Mouse (Mus musculus) kidney, adult 18-20 months (tissue): Measurements from ENCODE around the gene Unc13d.
"Not testable (repeated sequence)": the region's sequence is repeated elsewhere in the genome, so short reads cannot be mapped to it uniquely, and the experiment has no call there.

Source experiments
- DNase-seq: peaks from one replicate; pipeline ENCODE4 v3.0.0; 2021

Gene Unc13d

DNA sequence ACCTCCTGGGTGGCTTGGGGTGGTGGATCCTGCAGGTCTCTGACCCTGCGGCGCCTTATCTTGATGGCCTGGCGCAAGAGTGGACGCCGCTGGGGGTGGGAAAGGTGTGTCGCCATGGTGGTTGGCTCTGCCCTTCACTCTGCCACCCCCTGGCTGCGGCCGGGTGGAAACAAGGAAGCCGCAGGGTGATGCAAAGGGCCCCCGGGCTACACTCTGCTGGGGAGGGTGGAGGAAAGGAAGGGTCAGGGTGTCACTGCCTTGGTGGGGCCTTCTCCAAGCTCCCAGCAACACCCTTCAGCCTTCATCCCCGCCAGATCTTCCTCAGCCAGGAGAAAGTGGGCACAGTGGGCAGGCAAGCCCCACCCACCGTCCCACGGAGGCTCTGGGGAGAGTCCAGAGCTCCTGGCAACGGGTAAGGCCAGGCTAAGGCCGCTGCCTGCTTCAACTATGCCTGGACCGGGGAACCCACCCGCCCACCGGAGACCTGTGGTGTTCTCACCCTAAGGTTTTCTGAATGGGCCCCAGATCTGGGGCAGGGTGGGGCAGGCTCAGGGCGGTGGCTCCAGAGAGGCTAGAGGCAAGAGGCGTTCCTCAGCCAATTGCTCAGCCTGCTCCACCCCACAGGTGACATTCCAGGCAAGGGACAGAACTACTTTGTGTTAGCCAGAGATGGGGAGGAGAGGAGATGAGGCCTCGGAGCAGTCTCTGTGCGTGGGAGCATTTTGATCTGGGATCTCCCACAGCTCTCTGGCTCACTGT is at the start of gene Unc13d:
Gene Unc13d (minus strand): TSS at position 516 of the 759 bp plus-strand sequence.
- no peak for DNase-seq

- DNase-seq = no peak
Observed at GRCm38 (mm10) chr11:116126261-116126660, 48.5 kb upstream of the Unc13d start.

GRCm38 (mm10) chr11:116121731-116122245 is 44.0 kb upstream of the Unc13d start:
- DNase-seq = not testable (repeated sequence)

DNA sequence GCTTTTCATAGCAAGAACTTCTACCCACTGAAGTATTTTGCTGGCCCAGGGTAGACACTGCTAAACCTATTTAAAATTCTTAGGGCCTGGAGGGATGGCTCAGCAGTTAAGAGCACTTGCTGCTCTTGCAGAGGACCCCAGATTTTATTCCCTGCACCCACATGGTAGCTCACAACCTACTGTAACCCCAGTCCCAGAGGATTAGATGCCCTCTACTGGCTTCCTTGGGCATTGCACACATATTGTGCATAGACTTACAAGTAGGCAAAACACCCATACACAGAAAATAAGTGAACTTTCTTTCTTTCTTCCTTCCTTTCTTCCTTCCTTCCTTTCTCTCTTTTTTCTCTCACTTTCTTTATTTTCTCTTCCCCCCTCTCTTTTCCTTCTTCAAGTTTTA is 40.1 kb upstream of the Unc13d start:
- no peak for DNase-seq

DNA sequence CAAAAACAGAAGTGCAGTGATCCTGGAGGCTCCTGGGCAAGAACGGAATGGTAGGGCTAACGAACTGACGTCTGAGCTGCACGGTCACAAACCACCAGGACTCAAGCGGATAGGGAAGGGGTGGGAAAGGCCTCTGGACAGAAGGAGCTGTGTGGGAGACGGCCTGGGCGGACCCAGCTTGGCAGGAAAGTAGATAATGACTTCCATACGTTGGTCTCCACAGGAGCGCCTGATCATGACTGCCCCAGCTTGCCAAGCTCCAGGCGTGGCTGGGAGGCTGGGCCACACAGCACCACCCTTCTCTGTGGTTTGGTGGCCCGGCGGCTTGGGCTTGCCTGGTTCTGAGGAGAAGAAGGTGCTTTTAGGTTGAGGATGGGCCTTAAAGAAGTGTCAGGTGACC is 39.5 kb upstream of the Unc13d start:
- no peak for DNase-seq

- no peak for DNase-seq
Observed at GRCm38 (mm10) chr11:116111611-116112203, 33.9 kb upstream of the Unc13d start.

DNA sequence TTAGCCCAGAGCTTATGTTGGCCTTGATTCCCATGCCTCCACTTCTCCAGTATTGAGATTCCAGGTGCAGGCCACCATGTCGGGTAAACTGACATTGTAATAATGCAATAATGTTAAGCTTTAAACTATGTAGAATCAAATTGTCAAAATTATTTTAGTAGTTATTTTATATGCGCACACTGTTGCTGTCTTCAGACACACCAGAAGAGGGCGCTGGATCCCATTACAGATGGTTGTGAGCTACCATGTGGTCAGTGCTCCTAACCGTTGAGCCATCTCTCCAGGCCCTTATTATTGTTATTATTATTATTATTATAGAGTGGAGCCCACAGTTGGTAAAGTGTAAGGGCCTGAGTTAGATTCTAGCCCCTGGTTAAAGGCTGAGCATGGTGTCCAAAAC is 33.3 kb upstream of the Unc13d start:
- no peak for DNase-seq

GRCm38 (mm10) chr11:116110540-116110939 is 32.8 kb upstream of the Unc13d start:
- no peak for DNase-seq

DNA sequence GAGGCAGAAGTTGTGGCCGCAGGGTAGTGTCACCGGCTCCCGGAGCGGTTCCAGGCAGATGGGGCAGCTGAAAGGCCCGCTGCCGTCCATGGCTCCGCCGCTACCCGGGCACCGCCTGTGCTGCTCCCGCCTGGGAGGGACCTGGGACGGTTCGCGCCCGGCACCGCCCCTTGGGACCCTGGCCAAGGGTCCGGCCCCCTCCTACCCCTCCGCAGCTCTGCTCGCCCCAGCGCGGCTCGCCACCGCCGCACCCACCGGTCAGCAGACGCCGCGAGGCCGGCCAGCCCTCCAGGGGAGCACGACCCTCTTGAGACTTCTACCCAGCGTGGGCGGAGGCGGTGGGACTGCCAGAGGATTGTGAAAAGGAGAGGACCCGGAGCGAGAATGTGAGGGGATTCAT is 32.4 kb upstream of the Unc13d start:
- DNase-seq = peak; percentile 88

- peak; percentile 66 for DNase-seq
Observed at GRCm38 (mm10) chr11:116109441-116110081, 31.8 kb upstream of the Unc13d start.

DNA sequence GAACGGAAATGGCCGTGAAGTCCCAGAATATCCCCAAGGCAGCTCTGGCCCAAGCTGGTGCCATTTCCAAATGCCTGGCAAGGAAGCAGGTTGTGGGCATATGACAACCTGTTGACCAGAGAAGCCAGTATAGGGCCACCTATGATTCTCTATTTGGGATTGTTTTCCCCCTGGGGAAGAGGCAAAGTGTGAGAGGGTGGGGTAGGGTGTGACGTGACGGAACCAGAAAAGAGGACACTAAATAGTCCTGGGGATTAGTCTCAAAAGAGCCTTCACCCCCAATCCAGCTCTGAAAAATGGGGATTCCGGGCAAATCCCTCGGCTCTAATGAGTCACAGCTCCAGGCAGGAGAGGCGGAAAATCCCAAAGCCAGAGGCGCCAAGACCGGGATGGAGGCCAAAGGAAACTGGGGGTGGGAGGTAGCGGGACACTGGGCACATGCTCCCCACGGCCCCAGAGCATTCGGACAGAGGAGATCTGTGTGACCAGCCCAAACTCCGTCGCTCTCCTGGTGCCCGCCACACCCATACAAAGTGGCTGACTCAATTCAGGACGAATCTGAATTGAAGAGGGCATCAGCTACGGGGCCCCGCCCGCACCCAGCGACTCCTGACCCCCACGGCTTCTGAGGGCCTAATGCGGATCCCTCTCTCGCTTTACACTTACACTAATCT is 30.8 kb upstream of the Unc13d start:
- DNase-seq = peak; percentile 74

DNA sequence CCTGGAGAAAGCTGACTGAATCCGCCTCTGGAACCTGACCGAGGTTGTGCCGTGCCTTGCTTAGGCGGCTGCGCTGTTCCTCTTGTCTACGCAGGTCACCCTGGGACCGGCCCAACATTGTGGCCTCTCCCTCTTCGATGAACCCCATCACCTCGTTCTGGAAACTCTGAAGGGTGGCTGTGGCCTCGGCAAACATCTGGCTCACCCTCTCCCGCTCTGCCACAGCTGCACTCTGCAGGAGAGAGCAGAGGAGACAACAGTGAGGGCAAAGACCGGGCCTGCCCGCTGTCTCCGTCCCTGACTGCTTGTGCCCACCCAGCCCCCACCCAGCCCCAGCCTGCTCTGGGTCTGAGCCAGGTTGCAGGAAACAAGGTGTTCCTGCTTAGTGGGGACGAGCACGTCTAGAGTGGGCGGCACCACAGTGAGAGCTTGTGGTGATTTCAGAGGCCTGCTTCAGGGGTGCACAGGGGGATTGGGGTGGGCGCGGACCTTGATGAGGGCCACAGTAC is 30.1 kb upstream of the Unc13d start:
- peak; percentile 61 for DNase-seq

DNA sequence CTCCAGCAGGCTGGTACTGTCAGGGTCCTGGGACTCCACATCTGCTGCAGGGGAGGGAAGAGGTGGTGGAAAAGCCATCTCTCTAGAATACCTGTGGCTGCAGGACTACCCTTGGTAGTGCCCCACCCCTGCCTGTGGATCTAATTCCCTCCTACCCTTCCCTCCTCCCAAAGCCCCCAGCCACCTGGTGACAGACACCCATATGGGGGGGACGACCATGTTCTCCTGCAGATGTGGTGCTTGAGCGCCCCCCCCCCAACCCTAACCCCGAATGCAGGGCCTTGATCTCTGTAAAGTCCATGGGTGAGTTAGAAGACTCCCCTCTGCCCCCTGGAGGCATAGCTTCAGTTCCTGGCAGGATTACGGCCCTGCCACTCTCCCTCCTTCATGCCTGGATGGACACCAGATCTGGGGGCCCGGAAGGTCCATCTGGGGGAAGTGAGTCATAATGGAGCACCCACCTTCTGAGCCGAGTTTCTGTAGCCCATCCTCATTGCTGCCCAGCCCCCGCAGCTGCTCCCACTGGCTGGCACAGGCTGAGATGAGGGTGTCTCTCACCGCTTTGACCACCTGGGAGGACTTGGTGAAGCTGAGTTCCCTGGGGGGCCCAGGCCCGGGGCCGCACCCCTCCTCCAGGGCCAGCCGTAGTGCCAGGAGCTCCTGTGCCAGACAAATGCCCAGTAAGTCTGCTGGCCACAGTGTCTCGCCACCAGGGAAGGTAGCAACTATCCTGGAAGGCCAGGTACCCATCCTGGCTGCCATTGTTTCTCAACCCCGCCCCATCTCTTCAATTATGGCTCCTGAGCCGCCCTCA is 29.4 kb upstream of the Unc13d start:
- DNase-seq = peak; percentile 55

DNA sequence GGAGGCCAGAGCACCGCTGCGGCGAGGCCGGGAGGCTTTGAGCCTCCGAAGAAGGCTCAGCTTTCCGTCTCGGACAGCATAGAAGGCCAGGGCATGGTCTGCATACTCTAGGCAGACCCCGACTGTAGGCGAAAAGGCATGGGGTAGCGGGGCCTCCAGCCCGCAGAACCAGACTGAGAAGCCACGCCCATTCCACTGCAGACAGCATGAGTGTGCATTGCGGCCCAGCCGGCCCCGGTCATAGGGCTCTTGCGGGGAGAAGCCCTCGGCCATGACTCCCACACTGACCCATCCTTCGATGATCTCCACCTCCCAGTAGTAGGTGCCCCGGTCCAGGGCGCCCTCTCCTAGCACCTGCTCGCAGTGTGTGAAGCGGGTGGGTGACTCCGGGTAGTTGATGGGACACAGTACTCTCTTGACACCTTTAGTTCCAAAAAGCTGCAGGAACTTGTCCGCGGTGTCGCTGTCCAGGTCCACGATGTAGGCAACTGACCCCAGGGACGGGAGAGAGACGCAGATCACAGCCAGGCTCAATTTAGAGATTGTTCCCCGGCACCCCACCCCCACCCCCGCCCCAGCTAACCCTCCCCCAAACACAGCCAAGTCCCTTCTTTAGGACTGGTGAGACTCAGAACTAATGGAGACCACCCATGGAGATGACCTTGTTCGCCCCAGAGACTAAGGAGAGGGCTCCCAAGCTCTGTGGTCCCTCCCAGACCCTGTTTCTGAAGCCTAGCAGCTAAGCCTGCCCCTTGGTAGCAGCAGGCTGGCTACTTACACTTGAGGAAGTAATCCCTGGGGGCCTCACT is 28.6 kb upstream of the Unc13d start:
- no peak for DNase-seq

- DNase-seq = no peak
Observed at GRCm38 (mm10) chr11:116105065-116105464, 27.3 kb upstream of the Unc13d start.

GRCm38 (mm10) chr11:116104006-116104646 is 26.4 kb upstream of the Unc13d start:
- peak; percentile 77 for DNase-seq

- peak; percentile 39 for DNase-seq
Observed at GRCm38 (mm10) chr11:116103572-116103971, 25.8 kb upstream of the Unc13d start.

GRCm38 (mm10) chr11:116102472-116102871 is 24.7 kb upstream of the Unc13d start:
- no peak for DNase-seq

DNA sequence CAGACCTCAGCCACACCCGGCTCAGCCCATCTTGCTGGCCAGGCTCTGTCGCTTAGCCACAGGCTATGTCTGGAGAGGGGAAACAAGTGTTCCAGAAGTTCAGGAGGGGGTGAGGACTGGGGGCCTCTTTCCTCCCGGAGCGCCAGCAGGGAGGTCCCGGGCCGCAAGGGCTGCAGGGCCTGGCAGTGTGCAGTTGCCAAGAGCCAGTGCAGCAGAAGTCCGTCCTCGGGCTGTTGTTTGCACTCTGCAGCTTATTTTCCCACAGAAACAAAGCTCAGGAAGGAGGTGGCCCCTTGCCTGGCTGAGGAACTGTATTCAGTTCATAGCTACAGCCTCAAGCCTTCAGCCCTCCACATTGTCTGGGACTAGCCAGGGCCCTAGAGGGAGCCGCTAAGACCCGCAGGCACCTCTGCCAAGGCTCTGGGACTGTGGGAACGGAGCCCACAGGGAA is 24.2 kb upstream of the Unc13d start:
- peak; percentile 75 for DNase-seq

- peak; percentile 30 for DNase-seq
Observed at GRCm38 (mm10) chr11:116100839-116101238, 23.1 kb upstream of the Unc13d start.

DNA sequence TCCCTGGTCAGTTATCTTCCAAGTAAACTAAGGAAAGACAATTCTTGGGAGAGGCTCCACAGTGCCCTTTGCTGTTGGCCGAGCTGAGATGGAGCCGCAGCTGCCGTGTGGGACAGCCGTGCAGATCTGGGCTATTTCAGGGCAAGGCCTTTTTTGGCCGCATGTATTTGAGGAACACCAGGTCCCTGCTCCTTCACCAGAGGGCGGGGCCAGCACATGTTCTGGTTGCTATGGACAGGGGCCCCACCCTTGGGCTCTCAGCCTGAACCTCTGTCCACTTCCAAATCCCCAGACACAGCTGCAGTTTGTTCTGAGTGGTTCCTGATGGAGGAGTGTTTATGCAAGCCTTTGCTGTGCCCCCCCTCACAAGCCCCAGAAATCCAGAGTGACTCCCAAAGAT is 22.6 kb upstream of the Unc13d start:
- peak; percentile 74 for DNase-seq
